Mouse (Mus musculus): ENCODE results near the gene Ppara. TPM values are rescaled to one million over a fixed set of nuclear protein-coding genes. Genes with fewer than 3 reads are reported as not detected.

Ppara gene
- polyA plus RNA-seq, 1 experiment from 2014 or later, result 12.2 TPM

DNA sequence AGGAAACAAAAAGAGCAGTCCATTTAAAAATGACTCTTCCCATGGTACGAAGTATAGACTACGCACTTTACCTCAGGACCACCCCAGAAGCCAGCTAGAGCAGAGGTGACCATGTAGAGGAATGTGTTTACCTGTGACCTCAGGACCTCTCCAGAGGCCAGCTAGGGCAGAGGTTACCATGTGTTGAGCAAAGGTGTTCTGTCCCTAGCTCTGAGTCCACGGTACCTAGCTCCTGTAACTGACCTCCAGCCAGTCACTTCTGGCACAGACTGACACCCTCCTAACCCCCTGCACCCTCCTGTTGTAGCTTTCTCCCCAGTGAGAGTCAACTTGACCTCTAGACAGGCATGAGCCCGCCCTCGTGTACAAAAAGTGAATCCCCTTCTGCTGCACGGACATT is 52.7 kb downstream of the Ppara start:
- 85% methylated on average over 6 of the region's 6 CpGs for WGBS
- Histone ChIP-seq H3K27me3 (ENCODE audit: control insufficient read depth, insufficient read depth, low read length) (no peaks in the 10 kb centered on the region), H3K9ac (ENCODE audit: low read length) (no peak overlapping the region), H3K4me1 (ENCODE audit: control insufficient read depth, insufficient read depth, low read length) (no peaks in the 10 kb centered on the region), H3K27ac (ENCODE audit: low read length) (no peak overlapping the region), H3K4me2 (ENCODE audit: low read depth, low read length) (no peak overlapping the region), H3K4me3 (replicated peaks; ENCODE audit: low read length) (no peak overlapping the region), H3K9me3 (replicated peaks; ENCODE audit: control insufficient read depth, low read length) (no peaks in the 10 kb centered on the region), H3K36me3 (ENCODE audit: control insufficient read depth, insufficient read depth, low read length) (no peaks in the 10 kb centered on the region)
- ATAC-seq (ENCODE audit: insufficient read depth, low FRiP score), result no peak

DNA sequence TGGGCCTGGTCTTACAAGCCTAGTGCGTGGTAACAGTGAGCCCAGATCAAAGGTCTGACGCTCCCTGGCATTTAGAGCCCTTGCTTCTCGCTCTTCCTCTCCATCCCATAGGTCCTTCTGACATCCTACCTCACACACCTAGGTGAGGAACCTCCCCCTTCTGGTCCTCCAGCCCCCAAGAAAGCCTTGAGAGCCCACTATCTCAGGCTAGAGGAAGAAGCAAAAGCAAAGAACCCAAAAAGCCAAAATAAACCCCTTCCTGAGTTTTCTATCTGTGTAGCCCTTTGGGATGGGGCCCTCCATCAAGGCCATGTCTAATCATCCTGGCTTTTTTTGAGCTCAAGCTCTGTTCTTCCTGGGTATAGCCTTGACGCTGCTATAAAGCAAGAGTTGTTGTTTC is 53.3 kb downstream of the Ppara start:
- ATAC-seq (ENCODE audit: insufficient read depth, low FRiP score), result no peak
- Histone ChIP-seq H3K9ac (ENCODE audit: low read length) (no peak overlapping the region), H3K36me3 (ENCODE audit: control insufficient read depth, insufficient read depth, low read length) (no peaks in the 10 kb centered on the region), H3K27me3 (ENCODE audit: control insufficient read depth, insufficient read depth, low read length) (no peaks in the 10 kb centered on the region), H3K9me3 (replicated peaks; ENCODE audit: control insufficient read depth, low read length) (no peaks in the 10 kb centered on the region), H3K4me1 (ENCODE audit: control insufficient read depth, insufficient read depth, low read length) (no peaks in the 10 kb centered on the region), H3K27ac (ENCODE audit: low read length) (no peak overlapping the region), H3K4me2 (ENCODE audit: low read depth, low read length) (no peak overlapping the region), H3K4me3 (replicated peaks; ENCODE audit: low read length) (no peak overlapping the region)
- 89% methylated on average over 4 of the region's 4 CpGs for WGBS

DNA sequence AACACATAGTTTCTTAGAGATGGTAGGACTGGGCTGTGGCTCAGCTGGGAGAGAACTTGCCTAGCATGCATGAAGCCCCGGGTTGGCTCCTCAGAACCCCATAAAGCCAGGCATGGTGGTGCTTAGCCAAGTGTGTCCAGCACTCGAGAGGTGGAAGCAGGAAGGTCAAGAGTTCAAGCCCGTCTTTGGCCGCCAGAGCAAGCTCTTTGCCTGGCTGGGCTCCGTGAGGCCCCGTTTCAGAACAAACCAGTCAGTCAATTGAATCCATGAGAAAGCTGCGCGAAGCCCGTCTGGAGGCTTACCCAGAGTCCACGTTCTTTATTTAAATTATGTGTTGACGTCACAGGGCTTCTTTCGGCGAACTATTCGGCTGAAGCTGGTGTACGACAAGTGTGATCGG is 53.9 kb downstream of the Ppara start:
- H3K36me3 ChIP-seq (ENCODE audit: control insufficient read depth, insufficient read depth, low read length), result no peaks in the 10 kb centered on the region
- WGBS, result 76% methylated on average over 16 of the region's 16 CpGs
- no peak overlapping the region for H3K4me2 ChIP-seq (ENCODE audit: low read depth, low read length)
- no peak overlapping the region for H3K4me3 ChIP-seq (replicated peaks; ENCODE audit: low read length)
- H3K9me3 ChIP-seq (replicated peaks; ENCODE audit: control insufficient read depth, low read length), result no peaks in the 10 kb centered on the region
- H3K9ac ChIP-seq (ENCODE audit: low read length), result no peak overlapping the region
- H3K4me1 ChIP-seq (ENCODE audit: control insufficient read depth, insufficient read depth, low read length), result no peaks in the 10 kb centered on the region
- no peak for ATAC-seq (ENCODE audit: insufficient read depth, low FRiP score)
- no peak overlapping the region for H3K27ac ChIP-seq (ENCODE audit: low read length)
- H3K27me3 ChIP-seq (ENCODE audit: control insufficient read depth, insufficient read depth, low read length), result no peaks in the 10 kb centered on the region

DNA sequence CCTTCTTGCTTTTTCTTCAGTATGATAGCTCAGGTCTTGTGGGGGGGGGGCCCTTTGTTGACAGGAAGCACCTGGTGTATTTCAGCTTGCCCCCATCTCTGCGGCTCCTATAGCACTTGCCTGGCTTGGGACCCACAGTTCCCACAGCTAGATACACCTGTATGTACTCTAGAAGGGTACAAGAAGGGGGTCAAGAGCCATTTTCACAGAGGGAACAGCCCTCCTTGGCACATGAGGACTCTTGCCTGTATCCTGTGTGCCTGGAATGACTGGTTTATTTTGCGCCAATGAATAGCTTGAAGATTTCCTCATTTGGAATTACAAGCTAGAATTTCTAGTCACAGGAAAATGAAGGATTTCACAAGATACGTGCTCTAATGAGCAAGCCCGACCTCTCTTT is 56.7 kb downstream of the Ppara start:
- H3K4me3 ChIP-seq (replicated peaks; ENCODE audit: low read length), result no peak overlapping the region
- no peak overlapping the region for H3K27ac ChIP-seq (ENCODE audit: low read length)
- no peaks in the 10 kb centered on the region for H3K4me1 ChIP-seq (ENCODE audit: control insufficient read depth, insufficient read depth, low read length)
- ATAC-seq (ENCODE audit: insufficient read depth, low FRiP score), result no peak
- no peak overlapping the region for H3K4me2 ChIP-seq (ENCODE audit: low read depth, low read length)
- no peaks in the 10 kb centered on the region for H3K36me3 ChIP-seq (ENCODE audit: control insufficient read depth, insufficient read depth, low read length)
- WGBS, result 82% methylated on average over 4 of the region's 4 CpGs
- no peak overlapping the region for H3K9ac ChIP-seq (ENCODE audit: low read length)
- no peaks in the 10 kb centered on the region for H3K27me3 ChIP-seq (ENCODE audit: control insufficient read depth, insufficient read depth, low read length)
- H3K9me3 ChIP-seq (replicated peaks; ENCODE audit: control insufficient read depth, low read length), result no peaks in the 10 kb centered on the region

DNA sequence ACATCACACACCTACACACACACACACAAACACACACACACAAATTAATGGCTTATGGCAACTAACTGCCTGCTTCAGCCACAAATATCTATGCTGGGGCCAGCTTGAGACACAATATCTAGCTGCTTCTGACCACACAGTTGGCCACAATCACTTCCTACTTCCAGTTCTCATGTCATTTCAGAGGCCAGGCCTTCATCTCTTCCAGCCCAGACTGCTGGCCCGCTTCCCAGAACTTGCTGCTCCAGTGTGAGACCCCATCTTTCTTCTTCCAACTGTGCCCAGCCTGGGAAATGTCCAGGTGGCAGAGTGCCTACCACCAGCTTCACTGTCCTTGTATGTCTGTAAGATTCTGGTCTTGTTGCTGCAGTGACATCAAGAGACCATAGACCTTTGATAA is 58.0 kb downstream of the Ppara start:
- no peak overlapping the region for H3K27ac ChIP-seq (ENCODE audit: low read length)
- ATAC-seq (ENCODE audit: insufficient read depth, low FRiP score), result no peak
- no peak overlapping the region for H3K4me3 ChIP-seq (replicated peaks; ENCODE audit: low read length)
- H3K4me1 ChIP-seq (ENCODE audit: control insufficient read depth, insufficient read depth, low read length), result no peaks in the 10 kb centered on the region
- H3K27me3 ChIP-seq (ENCODE audit: control insufficient read depth, insufficient read depth, low read length), result no peaks in the 10 kb centered on the region
- no peaks in the 10 kb centered on the region for H3K36me3 ChIP-seq (ENCODE audit: control insufficient read depth, insufficient read depth, low read length)
- H3K9ac ChIP-seq (ENCODE audit: low read length), result no peak overlapping the region
- H3K9me3 ChIP-seq (replicated peaks; ENCODE audit: control insufficient read depth, low read length), result no peaks in the 10 kb centered on the region
- WGBS, result 75% methylated on average over 1 of the region's 1 CpGs
- H3K4me2 ChIP-seq (ENCODE audit: low read depth, low read length), result no peak overlapping the region

DNA sequence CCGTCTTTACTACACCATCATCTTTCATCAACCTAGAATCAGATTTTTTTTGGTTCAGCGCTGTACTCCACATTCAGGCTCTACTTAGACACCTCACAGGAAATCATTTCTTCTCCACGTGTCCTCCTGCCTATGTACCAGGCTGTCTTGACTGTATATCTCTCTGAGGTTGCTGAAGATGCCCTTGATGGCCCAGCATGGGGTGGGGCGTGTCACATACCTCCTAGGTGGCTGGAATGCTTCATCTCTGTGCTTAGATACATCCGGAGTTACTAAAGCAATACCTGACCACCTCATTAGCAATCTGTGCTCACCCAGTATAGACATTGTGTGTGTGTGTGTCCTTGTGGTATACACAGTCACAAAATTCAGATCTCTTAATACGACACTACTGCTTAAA is 60.7 kb downstream of the Ppara start:
- H3K9me3 ChIP-seq (replicated peaks; ENCODE audit: control insufficient read depth, low read length), result no peaks in the 10 kb centered on the region
- no peaks in the 10 kb centered on the region for H3K4me1 ChIP-seq (ENCODE audit: control insufficient read depth, insufficient read depth, low read length)
- no peaks in the 10 kb centered on the region for H3K36me3 ChIP-seq (ENCODE audit: control insufficient read depth, insufficient read depth, low read length)
- no peak overlapping the region for H3K9ac ChIP-seq (ENCODE audit: low read length)
- WGBS, result 69% methylated on average over 6 of the region's 6 CpGs
- H3K4me3 ChIP-seq (replicated peaks; ENCODE audit: low read length), result no peak overlapping the region
- no peak overlapping the region for H3K4me2 ChIP-seq (ENCODE audit: low read depth, low read length)
- no peak for ATAC-seq (ENCODE audit: insufficient read depth, low FRiP score)
- no peaks in the 10 kb centered on the region for H3K27me3 ChIP-seq (ENCODE audit: control insufficient read depth, insufficient read depth, low read length)
- no peak overlapping the region for H3K27ac ChIP-seq (ENCODE audit: low read length)

DNA sequence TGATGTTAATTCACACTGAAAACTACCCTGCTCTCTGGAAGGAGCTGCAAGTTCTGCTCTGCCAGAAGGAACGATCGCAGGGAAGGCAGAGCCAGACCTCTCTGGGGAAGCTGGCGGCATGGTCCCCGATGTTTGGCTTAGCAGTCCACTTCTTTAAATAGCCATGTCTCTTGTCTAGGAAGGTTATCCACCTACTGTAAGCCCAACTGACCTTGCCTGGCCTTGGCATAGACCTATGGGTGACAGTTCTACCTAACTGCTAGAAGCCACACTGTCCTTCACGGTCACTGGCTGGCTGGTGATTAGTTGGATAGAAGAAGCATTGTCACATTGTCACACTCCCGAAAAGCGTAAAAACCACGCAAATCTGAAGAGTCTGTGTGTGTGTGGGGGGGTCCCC is 63.9 kb downstream of the Ppara start:
- H3K4me3 ChIP-seq (replicated peaks; ENCODE audit: low read length), result no peak overlapping the region
- WGBS, result 88% methylated on average over 8 of the region's 8 CpGs
- H3K27ac ChIP-seq (ENCODE audit: low read length), result no peak overlapping the region
- H3K4me2 ChIP-seq (ENCODE audit: low read depth, low read length), result no peak overlapping the region
- H3K4me1 ChIP-seq (ENCODE audit: control insufficient read depth, insufficient read depth, low read length), result no peaks in the 10 kb centered on the region
- H3K36me3 ChIP-seq (ENCODE audit: control insufficient read depth, insufficient read depth, low read length), result no peaks in the 10 kb centered on the region; the same call in 1 of the 2 replicates
- no peaks in the 10 kb centered on the region for H3K9me3 ChIP-seq (replicated peaks; ENCODE audit: control insufficient read depth, low read length)
- no peak overlapping the region for H3K9ac ChIP-seq (ENCODE audit: low read length)
- H3K27me3 ChIP-seq (ENCODE audit: control insufficient read depth, insufficient read depth, low read length), result no peaks in the 10 kb centered on the region
- ATAC-seq (ENCODE audit: insufficient read depth, low FRiP score), result no peak

DNA sequence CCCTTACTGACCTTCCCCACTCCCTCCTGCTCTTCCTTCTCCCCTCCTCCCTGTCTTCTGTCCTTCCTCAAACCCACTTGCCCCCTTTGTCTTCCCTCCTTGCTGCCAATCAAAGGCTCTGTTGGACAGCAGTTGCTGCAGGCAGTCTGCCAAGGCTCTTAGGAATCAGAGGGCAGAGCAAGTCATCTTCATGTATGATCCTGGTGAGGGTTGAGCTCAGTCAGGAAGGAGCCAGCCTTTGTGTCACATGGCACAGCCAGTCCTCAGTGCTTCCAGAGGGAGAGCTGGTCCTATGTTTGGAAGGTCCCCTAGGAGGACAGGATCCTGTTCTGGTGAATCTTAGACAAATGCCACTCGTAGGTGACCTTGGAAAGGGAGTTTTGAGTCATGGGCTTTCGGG is 68.1 kb downstream of the Ppara start:
- H3K9me3 ChIP-seq (replicated peaks; ENCODE audit: control insufficient read depth, low read length), result no peaks in the 10 kb centered on the region
- WGBS, result 72% methylated on average over 2 of the region's 2 CpGs

DNA sequence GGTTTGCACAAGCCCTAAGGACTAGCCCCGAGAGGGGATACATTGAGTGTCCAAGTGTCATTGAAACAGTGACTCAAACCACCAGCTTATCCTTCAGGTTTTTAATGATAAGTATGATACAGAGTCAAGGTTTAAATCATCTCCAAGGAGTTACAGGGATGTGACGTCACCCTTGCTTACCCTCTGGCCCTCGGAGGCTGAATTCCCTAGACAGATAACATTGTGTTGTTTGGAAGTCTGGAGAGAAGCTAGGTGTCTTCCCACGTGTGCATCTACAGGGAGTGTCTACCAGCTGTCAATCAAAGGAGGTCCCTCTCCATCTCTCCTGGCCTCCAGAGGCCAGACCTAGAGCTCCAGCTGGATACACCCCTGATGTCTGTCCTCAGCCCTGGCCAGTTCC is 72.1 kb downstream of the Ppara start:
- Histone ChIP-seq H3K4me3 (replicated peaks; ENCODE audit: low read length) (no peak overlapping the region), H3K4me1 (ENCODE audit: control insufficient read depth, insufficient read depth, low read length) (peaks cover 8% of the 10 kb centered on the region), H3K9ac (ENCODE audit: low read length) (no peak overlapping the region), H3K9me3 (replicated peaks; ENCODE audit: control insufficient read depth, low read length) (no peaks in the 10 kb centered on the region), H3K27me3 (ENCODE audit: control insufficient read depth, insufficient read depth, low read length) (no peaks in the 10 kb centered on the region), H3K27ac (ENCODE audit: low read length) (no peak overlapping the region), H3K36me3 (ENCODE audit: control insufficient read depth, insufficient read depth, low read length) (no peaks in the 10 kb centered on the region), H3K4me2 (ENCODE audit: low read depth, low read length) (no peak overlapping the region)
- ATAC-seq (ENCODE audit: insufficient read depth, low FRiP score), result no peak
- 73% methylated on average over 4 of the region's 4 CpGs for WGBS

More for the DNA sequence above, 68.1 kb downstream of the Ppara start:
- Histone ChIP-seq H3K36me3 (ENCODE audit: control insufficient read depth, insufficient read depth, low read length) (no peaks in the 10 kb centered on the region; the same call in 1 of the 2 replicates), H3K27ac (ENCODE audit: low read length) (no peak overlapping the region), H3K4me3 (replicated peaks; ENCODE audit: low read length) (no peak overlapping the region), H3K9ac (ENCODE audit: low read length) (no peak overlapping the region), H3K4me2 (ENCODE audit: low read depth, low read length) (no peak overlapping the region), H3K27me3 (ENCODE audit: control insufficient read depth, insufficient read depth, low read length) (no peaks in the 10 kb centered on the region), H3K4me1 (ENCODE audit: control insufficient read depth, insufficient read depth, low read length) (no peaks in the 10 kb centered on the region)
- ATAC-seq (ENCODE audit: insufficient read depth, low FRiP score), result no peak

DNA sequence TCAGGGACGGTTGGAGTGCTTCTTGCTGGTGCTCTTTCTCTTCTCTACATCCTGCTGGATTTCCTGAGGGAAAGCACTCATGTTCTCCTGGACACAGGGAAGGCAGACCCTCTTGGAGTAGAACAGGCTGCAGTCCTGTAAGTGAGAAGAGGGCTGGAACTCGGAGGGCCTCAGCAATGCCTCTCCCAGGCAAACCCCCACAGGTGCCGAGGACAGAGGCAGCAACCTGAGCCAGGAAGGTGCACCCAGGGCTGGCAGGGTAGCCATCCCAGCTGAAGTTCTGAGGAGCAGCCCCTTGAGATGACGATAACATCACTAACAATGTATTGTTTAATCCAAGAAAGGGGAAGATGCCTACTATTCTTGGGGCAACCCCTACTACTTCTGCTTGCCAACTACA is 72.6 kb downstream of the Ppara start:
- H3K27me3 ChIP-seq (ENCODE audit: control insufficient read depth, insufficient read depth, low read length), result no peaks in the 10 kb centered on the region
- ATAC-seq (ENCODE audit: insufficient read depth, low FRiP score), result no peak
- no peak overlapping the region for H3K9ac ChIP-seq (ENCODE audit: low read length)
- H3K4me2 ChIP-seq (ENCODE audit: low read depth, low read length), result no peak overlapping the region
- no peak overlapping the region for H3K27ac ChIP-seq (ENCODE audit: low read length)
- WGBS, result 85% methylated on average over 4 of the region's 4 CpGs
- peaks cover 13% of the 10 kb centered on the region for H3K4me1 ChIP-seq (ENCODE audit: control insufficient read depth, insufficient read depth, low read length)
- H3K4me3 ChIP-seq (replicated peaks; ENCODE audit: low read length), result no peak overlapping the region
- no peaks in the 10 kb centered on the region for H3K36me3 ChIP-seq (ENCODE audit: control insufficient read depth, insufficient read depth, low read length)
- H3K9me3 ChIP-seq (replicated peaks; ENCODE audit: control insufficient read depth, low read length), result no peaks in the 10 kb centered on the region
